Mouse (Mus musculus) forebrain, embryonic 10.5 days (tissue): ENCODE measurements around the gene Hnf4a. TPM values are rescaled to one million over a fixed set of nuclear protein-coding genes. Genes with fewer than 3 reads are reported as not detected.
A peak's percentile ranks its signal among the peaks of the same experiment; 100 is the strongest.

Experiments used
- DNase-seq: peaks from one replicate; pipeline ENCODE4 v3.0.0-alpha.2; 2017; ENCODE audit warnings: low spot score; ENCODE audit errors: extremely low spot score
- H3K27ac ChIP-seq: fragments of 300-500 bp; sonication (generic); 2 replicates; pipeline ENCODE4 v1.5.1; 2016; ENCODE audit warnings: mild to moderate bottlenecking
- H3K27me3 ChIP-seq: fragments of 300-500 bp; sonication (generic); 2 replicates; pipeline ENCODE4 v1.6.1; 2016; ENCODE audit warnings: mild to moderate bottlenecking; ENCODE audit not compliant: poor library complexity, severe bottlenecking
- H3K36me3 ChIP-seq: fragments of 300-500 bp; sonication (generic); replicated peaks from 2 replicates; pipeline ENCODE4 v1.6.1; 2016; ENCODE audit warnings: mild to moderate bottlenecking, moderate library complexity
- H3K4me1 ChIP-seq: fragments of 300-500 bp; sonication (generic); 2 replicates; pipeline ENCODE4 v1.6.1; 2016
- H3K4me3 ChIP-seq: fragments of 300-500 bp; sonication (generic); 2 replicates; pipeline ENCODE4 v1.5.1; 2016; ENCODE audit warnings: mild to moderate bottlenecking, moderate library complexity
- H3K9me3 ChIP-seq: fragments of 300-500 bp; sonication (generic); 2 replicates; pipeline ENCODE4 v1.6.1; 2016; ENCODE audit warnings: mild to moderate bottlenecking, moderate library complexity
- WGBS: fragments of 180-500 bp; shearing (Covaris S2); methylation state at CpG from one replicate; pipeline ENCODE4 v1.1.7; 2016; 5-methylcytosine and 5-hydroxymethylcytosine counted together
- polyA plus RNA-seq: library from polyadenylated mRNA; unstranded; fragments of >200 nt; fragmentation: Nextera tagmentation; extraction: Ambion mirVana; gene quantifications from 2 replicates; pipeline ENCODE4 v1.2.1, GENCODE M21; 2016

Gene Hnf4a
- polyA plus RNA-seq, 1 experiment from 2014 or later = not detected

DNA sequence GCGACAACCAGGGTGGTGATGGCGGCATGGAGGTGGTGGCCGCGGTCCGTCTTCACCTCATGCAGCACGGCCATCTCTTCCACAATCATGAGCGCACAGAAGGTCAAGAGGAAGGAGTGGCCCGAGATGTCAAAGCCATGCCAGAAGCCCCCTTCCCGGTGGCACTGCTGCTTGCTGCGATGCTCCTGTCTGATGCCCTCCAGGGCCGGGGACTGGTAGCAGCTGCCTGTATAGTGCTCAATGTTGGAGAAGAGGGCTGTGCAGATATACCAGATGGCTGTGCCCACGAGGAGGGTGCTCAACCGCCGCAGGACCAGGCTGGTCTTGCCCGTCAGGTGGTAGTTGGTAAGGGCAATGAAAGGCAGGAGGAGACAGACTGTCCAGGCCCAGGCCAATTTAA is 36.9 kb upstream of the Hnf4a start:
- H3K27ac ChIP-seq = no peak overlapping the region
- H3K27me3 ChIP-seq = no peaks in the 10 kb centered on the region
- no peak overlapping the region for H3K4me3 ChIP-seq
- peaks cover 27% of the 10 kb centered on the region for H3K36me3 ChIP-seq
- WGBS = 97% methylated on average over 15 of the region's 15 CpGs
- DNase-seq = no peak
- H3K4me1 ChIP-seq = peaks cover 16% of the 10 kb centered on the region
- no peaks in the 10 kb centered on the region for H3K9me3 ChIP-seq

DNA sequence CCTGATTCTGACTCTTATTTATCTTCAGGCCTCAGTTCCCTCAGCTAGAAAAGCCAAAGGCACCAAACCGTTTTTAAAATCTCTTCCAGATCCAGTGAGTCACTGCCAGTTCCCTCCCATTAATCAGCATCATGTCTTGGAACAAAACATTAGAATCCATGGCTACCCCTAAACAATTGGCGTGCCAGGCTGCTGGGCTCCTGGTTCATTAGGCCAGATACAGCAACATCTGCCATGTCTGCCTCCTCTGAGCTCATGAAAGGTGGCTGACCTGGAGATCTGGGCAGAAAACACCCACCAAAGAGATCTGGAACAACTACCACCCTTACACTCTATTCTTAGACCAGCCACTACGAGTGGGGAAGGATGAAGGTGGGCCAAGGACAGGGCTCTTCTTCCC is 35.5 kb upstream of the Hnf4a start:
- 84% methylated on average over 3 of the region's 3 CpGs for WGBS
- Histone ChIP-seq H3K4me1 (peaks cover 16% of the 10 kb centered on the region), H3K9me3 (no peaks in the 10 kb centered on the region), H3K36me3 (peaks cover 27% of the 10 kb centered on the region), H3K4me3 (peak overlapping the region; percentile 85), H3K27me3 (no peaks in the 10 kb centered on the region), H3K27ac (no peak overlapping the region)
- DNase-seq = no peak

GRCm38 (mm10) chr2:163471710-163472465 is 34.7 kb upstream of the Hnf4a start:
- no peaks in the 10 kb centered on the region for H3K27me3 ChIP-seq
- no peaks in the 10 kb centered on the region for H3K9me3 ChIP-seq
- 5% methylated on average over 36 of the region's 36 CpGs for WGBS
- H3K27ac ChIP-seq = peak overlapping the region; percentile 89
- peaks cover 16% of the 10 kb centered on the region for H3K4me1 ChIP-seq
- H3K36me3 ChIP-seq = peaks cover 23% of the 10 kb centered on the region
- no peak for DNase-seq
- peak overlapping the region; percentile 85 for H3K4me3 ChIP-seq

- Histone ChIP-seq H3K36me3 (peaks cover 23% of the 10 kb centered on the region), H3K9me3 (no peaks in the 10 kb centered on the region), H3K4me3 (peak within 1 kb of the TSS; percentile 85), H3K27ac (peak within 1 kb of the TSS; percentile 89), H3K4me1 (peaks cover 16% of the 10 kb centered on the region), H3K27me3 (no peaks in the 10 kb centered on the region)
- peak; percentile 96 for DNase-seq
- WGBS = 0% methylated on average over 28 of the region's 30 CpGs
Observed at GRCm38 (mm10) chr2:163472466-163472851, 34.1 kb upstream of the Hnf4a start, which contains the start of gene Fitm2. Gene Fitm2, minus strand, starts transcription at chr2:163472629.

GRCm38 (mm10) chr2:163480191-163480825 is 26.3 kb upstream of the Hnf4a start:
- peaks cover 29% of the 10 kb centered on the region for H3K27me3 ChIP-seq
- H3K4me3 ChIP-seq = no peak overlapping the region
- no peak overlapping the region for H3K27ac ChIP-seq
- H3K9me3 ChIP-seq = no peaks in the 10 kb centered on the region
- DNase-seq = peak; percentile 22
- H3K4me1 ChIP-seq = peaks cover 19% of the 10 kb centered on the region
- no peaks in the 10 kb centered on the region for H3K36me3 ChIP-seq
- WGBS = 49% methylated on average over 18 of the region's 18 CpGs

- Histone ChIP-seq H3K36me3 (no peaks in the 10 kb centered on the region), H3K4me1 (peaks cover 19% of the 10 kb centered on the region), H3K4me3 (peak overlapping the region; percentile 49), H3K27me3 (peaks cover 29% of the 10 kb centered on the region), H3K27ac (0 out of 2 replicates have a peak overlapping the region, but pooled peaks have one; percentile 25), H3K9me3 (no peaks in the 10 kb centered on the region)
- 2% methylated on average over 21 of the region's 21 CpGs for WGBS
- DNase-seq = peak; percentile 44
Observed at GRCm38 (mm10) chr2:163481539-163482029, 25.0 kb upstream of the Hnf4a start.

- Histone ChIP-seq H3K4me3 (no peak overlapping the region), H3K9me3 (no peaks in the 10 kb centered on the region), H3K36me3 (no peaks in the 10 kb centered on the region), H3K27ac (no peak overlapping the region), H3K4me1 (peaks cover 5% of the 10 kb centered on the region), H3K27me3 (peaks cover 6% of the 10 kb centered on the region)
- 91% methylated on average over 3 of the region's 3 CpGs for WGBS
- no peak for DNase-seq
Observed at GRCm38 (mm10) chr2:163487360-163487759, 19.2 kb upstream of the Hnf4a start.

DNA sequence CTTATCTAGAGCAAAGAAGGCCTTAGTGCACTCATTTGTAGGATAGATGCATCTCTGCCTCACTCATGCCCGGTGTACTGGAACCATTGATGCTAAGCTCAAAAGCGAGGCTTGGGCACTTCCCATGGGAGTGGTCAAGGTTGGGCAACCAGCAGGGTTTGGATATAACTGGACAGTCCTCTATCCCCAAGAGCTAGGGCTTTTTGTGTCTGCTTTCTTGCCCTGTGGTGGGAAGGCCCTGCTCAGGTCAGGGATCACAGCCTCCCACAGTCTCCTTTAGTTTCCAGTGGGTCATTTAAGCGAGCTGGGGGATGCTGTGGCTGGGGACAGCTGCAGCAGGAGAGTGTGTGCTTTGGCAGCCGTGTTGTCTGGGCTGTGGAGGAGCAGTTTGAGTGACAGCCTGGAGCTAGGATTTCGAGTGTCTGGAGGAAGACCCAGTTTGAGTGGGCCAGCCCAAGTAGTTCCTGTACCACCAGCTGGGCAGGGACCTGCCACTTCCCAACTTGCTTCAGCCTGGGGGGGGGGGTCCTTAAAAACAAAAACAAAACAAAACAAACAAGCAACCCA is 16.8 kb upstream of the Hnf4a start:
- Histone ChIP-seq H3K36me3 (no peaks in the 10 kb centered on the region), H3K27ac (no peak overlapping the region; the same call in 1 of the 2 replicates), H3K9me3 (no peaks in the 10 kb centered on the region), H3K4me1 (peaks cover 16% of the 10 kb centered on the region), H3K4me3 (no peak overlapping the region), H3K27me3 (peaks cover 9% of the 10 kb centered on the region; the same call in 1 of the 2 replicates)
- 72% methylated on average over 5 of the region's 5 CpGs for WGBS
- DNase-seq = no peak

GRCm38 (mm10) chr2:163490656-163491055 is 16.0 kb upstream of the Hnf4a start:
- 90% methylated on average over 17 of the region's 17 CpGs for WGBS
- Histone ChIP-seq H3K4me3 (no peak overlapping the region), H3K27me3 (peaks cover 9% of the 10 kb centered on the region; the same call in 1 of the 2 replicates), H3K36me3 (no peaks in the 10 kb centered on the region), H3K4me1 (peaks cover 16% of the 10 kb centered on the region), H3K9me3 (no peaks in the 10 kb centered on the region), H3K27ac (no peak overlapping the region)
- DNase-seq = no peak

DNA sequence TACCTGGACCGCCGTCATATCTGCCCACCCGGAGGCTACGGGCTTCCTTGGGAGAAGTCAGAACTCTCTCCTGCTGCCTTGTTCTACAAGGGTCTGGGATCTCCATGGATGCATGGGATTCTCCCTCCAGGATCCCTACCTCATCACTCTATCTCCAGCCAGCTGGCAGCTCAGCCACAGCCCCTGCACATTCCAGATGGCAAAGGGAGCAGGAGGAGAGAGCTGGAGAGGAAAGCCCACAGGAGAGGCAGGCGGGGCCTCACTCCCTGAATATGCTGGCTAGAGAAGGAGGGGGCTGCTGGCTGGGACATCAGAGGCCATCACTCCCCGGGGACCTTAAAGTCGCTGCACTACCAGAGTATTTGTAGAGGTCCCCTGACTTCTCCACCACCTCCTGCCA is 15.3 kb upstream of the Hnf4a start:
- peaks cover 9% of the 10 kb centered on the region; the same call in 1 of the 2 replicates for H3K27me3 ChIP-seq
- no peaks in the 10 kb centered on the region for H3K9me3 ChIP-seq
- H3K27ac ChIP-seq = no peak overlapping the region
- no peaks in the 10 kb centered on the region for H3K36me3 ChIP-seq
- no peak for DNase-seq
- 72% methylated on average over 7 of the region's 7 CpGs for WGBS
- H3K4me1 ChIP-seq = peaks cover 16% of the 10 kb centered on the region
- no peak overlapping the region for H3K4me3 ChIP-seq

DNA sequence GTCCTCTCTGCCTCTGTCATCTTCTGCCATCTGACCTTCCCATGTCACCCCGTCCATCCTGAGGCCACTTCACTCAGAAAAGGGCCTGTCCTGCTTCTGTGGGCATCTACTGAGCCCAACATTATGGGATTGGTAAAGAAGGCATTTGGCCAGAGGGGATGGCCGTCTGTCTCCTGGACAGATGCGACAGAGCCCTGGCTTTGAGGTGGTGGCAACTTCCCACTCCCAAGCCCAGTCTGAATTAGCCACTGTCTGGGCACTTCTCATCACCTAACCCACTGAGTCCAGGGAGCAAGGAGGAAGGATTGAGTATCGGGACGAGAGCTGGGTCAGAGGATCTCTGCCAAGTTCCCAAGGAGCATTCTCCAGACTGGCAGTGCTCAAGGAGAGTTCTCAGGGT is 14.6 kb upstream of the Hnf4a start, which contains the start of gene R3hdml:
Gene R3hdml, plus strand, starts transcription at position 301 of the 400 bp plus-strand sequence.
- no peak for DNase-seq
- 81% methylated on average over 5 of the region's 5 CpGs for WGBS
- Histone ChIP-seq H3K36me3 (no peaks in the 10 kb centered on the region), H3K27ac (no peak within 1 kb of the TSS), H3K4me3 (no peak within 1 kb of the TSS), H3K4me1 (peaks cover 16% of the 10 kb centered on the region), H3K27me3 (peaks cover 9% of the 10 kb centered on the region; the same call in 1 of the 2 replicates), H3K9me3 (no peaks in the 10 kb centered on the region)

- H3K4me1 ChIP-seq = peaks cover 16% of the 10 kb centered on the region
- peaks cover 9% of the 10 kb centered on the region; the same call in 1 of the 2 replicates for H3K27me3 ChIP-seq
- no peaks in the 10 kb centered on the region for H3K9me3 ChIP-seq
- H3K36me3 ChIP-seq = no peaks in the 10 kb centered on the region
- no peak for DNase-seq
- H3K4me3 ChIP-seq = no peak overlapping the region
- 14% methylated on average over 5 of the region's 5 CpGs for WGBS
- no peak overlapping the region for H3K27ac ChIP-seq
Observed at GRCm38 (mm10) chr2:163493031-163493430, 13.6 kb upstream of the Hnf4a start.
